Mouse (Mus musculus) intestine, embryonic 14.5 days (tissue): ENCODE results near the gene 4930503B20Rik. TPM values are rescaled to one million over a fixed set of nuclear protein-coding genes. Genes with fewer than 3 reads are reported as not detected.

Source experiments
- ATAC-seq: fragments of 200-750 bp; cut with Nextera tagmentation; replicated peaks from 2 replicates; pipeline ENCODE4 v1.8.0; 2017; ENCODE audit warnings: low read depth, moderate number of reproducible peaks, moderate TSS enrichment, moderate library complexity; ENCODE audit not compliant: low FRiP score, low TSS enrichment
- DNase-seq: peaks from one replicate; pipeline ENCODE4 v3.0.0-alpha.2; 2018; ENCODE audit warnings: low spot score
- H3K27ac ChIP-seq: fragments of 300-500 bp; sonication (generic); 2 replicates; pipeline ENCODE4 v1.5.1; 2014; ENCODE audit warnings: low read depth, mild to moderate bottlenecking, control low read depth
- H3K27me3 ChIP-seq: fragments of 300-500 bp; sonication (generic); replicated peaks from 2 replicates; pipeline ENCODE4 v1.6.1; 2014; ENCODE audit warnings: low read length, control low read depth; ENCODE audit not compliant: control insufficient read depth, insufficient read depth
- H3K36me3 ChIP-seq: fragments of 300-500 bp; sonication (generic); 2 replicates; pipeline ENCODE4 v1.6.1; 2014; ENCODE audit warnings: low read length, control low read depth; ENCODE audit not compliant: control insufficient read depth, insufficient read depth
- H3K4me1 ChIP-seq: fragments of 300-500 bp; sonication (generic); replicated peaks from 2 replicates; pipeline ENCODE4 v1.6.1; 2014; ENCODE audit warnings: low read length, control low read depth, mixed read lengths; ENCODE audit not compliant: control insufficient read depth, insufficient read depth
- H3K4me2 ChIP-seq: fragments of 300-500 bp; sonication (generic); 2 replicates; pipeline ENCODE4 v1.6.1; 2014; ENCODE audit warnings: low read length
- H3K4me3 ChIP-seq: fragments of 300-500 bp; sonication (generic); 2 replicates; pipeline ENCODE4 v1.5.1; 2014; ENCODE audit warnings: low read depth, low read length, control low read depth, mixed read lengths
- H3K9ac ChIP-seq: fragments of 300-500 bp; sonication (generic); 2 replicates; pipeline ENCODE4 v1.6.1; 2014; ENCODE audit warnings: mild to moderate bottlenecking, low read length
- H3K9me3 ChIP-seq: fragments of 300-500 bp; sonication (generic); 2 replicates; pipeline ENCODE4 v1.6.1; 2016; ENCODE audit warnings: low read length, control low read depth; ENCODE audit not compliant: control insufficient read depth
- WGBS: fragments of 180-500 bp; shearing (Covaris S2); extraction: QIAGEN DNeasy Blood & Tissue Kit; methylation state at CpG from one replicate; pipeline ENCODE4 v1.1.7; 2014; 5-methylcytosine and 5-hydroxymethylcytosine counted together
- polyA plus RNA-seq: library from polyadenylated mRNA; unstranded; fragments of >200 nt; fragmentation: Nextera tagmentation; extraction: Ambion mirVana; gene quantifications from 2 replicates; pipeline ENCODE4 v1.2.1, GENCODE M21; 2014

4930503B20Rik gene
- polyA plus RNA-seq, 1 experiment from 2014 or later, result not detected

- no peaks in the 10 kb centered on the region for H3K27me3 ChIP-seq
- H3K9ac ChIP-seq, result no peak overlapping the region
- H3K36me3 ChIP-seq, result no peaks in the 10 kb centered on the region
- H3K4me3 ChIP-seq, result no peak overlapping the region
- ATAC-seq (no peak), DNase-seq (no peak)
- no peaks in the 10 kb centered on the region for H3K9me3 ChIP-seq
- H3K27ac ChIP-seq, result no peak overlapping the region
- H3K4me2 ChIP-seq, result no peak overlapping the region
- H3K4me1 ChIP-seq, result no peaks in the 10 kb centered on the region
- 46% methylated on average over 4 of the region's 4 CpGs for WGBS
These were observed 9.2 kb downstream of the 4930503B20Rik start for GRCm38 (mm10) chr3:146641818-146642427.

DNA sequence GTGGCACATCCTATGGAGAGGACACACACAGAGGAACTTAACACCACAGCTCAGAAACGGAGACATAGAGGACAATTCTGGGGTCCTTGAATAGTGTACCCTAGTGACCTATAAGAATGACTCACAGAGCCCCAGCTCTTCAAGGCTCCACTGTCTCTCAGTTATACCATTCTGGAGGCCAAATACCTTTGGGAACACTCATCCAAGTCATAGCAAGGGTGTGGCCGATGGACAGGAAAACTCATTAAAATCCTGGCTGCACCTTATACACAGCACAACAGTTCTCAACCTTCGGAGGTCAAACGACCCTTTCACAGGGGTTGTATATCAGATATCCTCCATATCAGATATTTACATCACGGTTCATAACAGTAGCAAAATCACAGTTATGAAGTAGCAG is 18.6 kb downstream of the 4930503B20Rik start:
- Histone ChIP-seq H3K9me3 (no peaks in the 10 kb centered on the region), H3K4me3 (no peak overlapping the region), H3K4me1 (no peaks in the 10 kb centered on the region), H3K36me3 (no peaks in the 10 kb centered on the region), H3K9ac (no peak overlapping the region), H3K27ac (no peak overlapping the region), H3K27me3 (no peaks in the 10 kb centered on the region), H3K4me2 (no peak overlapping the region)
- ATAC-seq, result no peak
- WGBS, result 85% methylated on average over 5 of the region's 5 CpGs
- DNase-seq, result no peak

- H3K9ac ChIP-seq, result no peak overlapping the region
- ATAC-seq (no peak), DNase-seq (no peak)
- H3K27ac ChIP-seq, result no peak overlapping the region
- no peak overlapping the region for H3K4me2 ChIP-seq
- H3K27me3 ChIP-seq, result no peaks in the 10 kb centered on the region
- 78% methylated on average over 8 of the region's 8 CpGs for WGBS
- no peaks in the 10 kb centered on the region for H3K4me1 ChIP-seq
- H3K4me3 ChIP-seq, result no peak overlapping the region
- no peaks in the 10 kb centered on the region for H3K9me3 ChIP-seq
- H3K36me3 ChIP-seq, result no peaks in the 10 kb centered on the region
These were observed 22.7 kb downstream of the 4930503B20Rik start for GRCm38 (mm10) chr3:146628227-146628982.

DNA sequence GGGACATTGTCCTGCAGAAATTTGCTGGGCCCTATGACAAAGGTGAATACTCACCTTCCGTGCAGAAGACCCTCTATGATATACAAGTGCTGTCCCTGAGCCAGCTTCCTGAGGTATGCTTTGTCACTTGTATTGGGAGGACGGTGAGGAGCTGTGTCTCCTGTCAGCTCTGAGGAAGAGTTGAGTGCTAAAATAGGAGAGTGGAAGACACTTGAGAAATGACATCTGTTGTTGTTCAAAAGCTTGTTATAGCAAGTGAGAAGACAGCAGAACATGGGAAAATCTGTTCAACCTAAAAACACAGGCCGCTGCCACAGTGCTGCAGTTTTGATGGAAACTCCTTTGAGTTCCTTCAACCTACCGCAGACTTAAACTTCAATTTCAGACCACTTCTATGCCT is 25.4 kb downstream of the 4930503B20Rik start:
- Histone ChIP-seq H3K9me3 (no peaks in the 10 kb centered on the region), H3K4me3 (no peak overlapping the region), H3K4me2 (no peak overlapping the region), H3K4me1 (no peaks in the 10 kb centered on the region), H3K36me3 (no peaks in the 10 kb centered on the region), H3K27me3 (no peaks in the 10 kb centered on the region), H3K27ac (no peak overlapping the region), H3K9ac (no peak overlapping the region)
- ATAC-seq (no peak), DNase-seq (no peak)
- 77% methylated on average over 4 of the region's 4 CpGs for WGBS

GRCm38 (mm10) chr3:146621966-146622365 is 29.2 kb downstream of the 4930503B20Rik start:
- Histone ChIP-seq H3K4me1 (no peaks in the 10 kb centered on the region), H3K9me3 (no peaks in the 10 kb centered on the region), H3K27me3 (no peaks in the 10 kb centered on the region), H3K4me2 (no peak overlapping the region), H3K4me3 (no peak overlapping the region), H3K27ac (no peak overlapping the region), H3K9ac (no peak overlapping the region), H3K36me3 (no peaks in the 10 kb centered on the region)
- WGBS, result 88% methylated on average over 11 of the region's 11 CpGs
- ATAC-seq (no peak), DNase-seq (no peak)

GRCm38 (mm10) chr3:146620555-146621249 is 30.4 kb downstream of the 4930503B20Rik start:
- no peak overlapping the region for H3K9ac ChIP-seq
- H3K4me1 ChIP-seq, result no peaks in the 10 kb centered on the region
- H3K36me3 ChIP-seq, result no peaks in the 10 kb centered on the region
- DNase-seq (no peak), ATAC-seq (no peak)
- no peaks in the 10 kb centered on the region for H3K9me3 ChIP-seq
- no peak overlapping the region for H3K27ac ChIP-seq
- H3K4me2 ChIP-seq, result no peak overlapping the region
- H3K4me3 ChIP-seq, result no peak overlapping the region
- WGBS, result 84% methylated on average over 14 of the region's 14 CpGs
- H3K27me3 ChIP-seq, result no peaks in the 10 kb centered on the region

GRCm38 (mm10) chr3:146620101-146620500 is 31.0 kb downstream of the 4930503B20Rik start:
- H3K27ac ChIP-seq, result no peak overlapping the region
- no peaks in the 10 kb centered on the region for H3K36me3 ChIP-seq
- no peak for ATAC-seq
- no peaks in the 10 kb centered on the region for H3K27me3 ChIP-seq
- H3K4me2 ChIP-seq, result no peak overlapping the region
- 84% methylated on average over 10 of the region's 10 CpGs for WGBS
- no peaks in the 10 kb centered on the region for H3K4me1 ChIP-seq
- DNase-seq, result no peak
- no peaks in the 10 kb centered on the region for H3K9me3 ChIP-seq
- H3K4me3 ChIP-seq, result no peak overlapping the region
- no peak overlapping the region for H3K9ac ChIP-seq

DNA sequence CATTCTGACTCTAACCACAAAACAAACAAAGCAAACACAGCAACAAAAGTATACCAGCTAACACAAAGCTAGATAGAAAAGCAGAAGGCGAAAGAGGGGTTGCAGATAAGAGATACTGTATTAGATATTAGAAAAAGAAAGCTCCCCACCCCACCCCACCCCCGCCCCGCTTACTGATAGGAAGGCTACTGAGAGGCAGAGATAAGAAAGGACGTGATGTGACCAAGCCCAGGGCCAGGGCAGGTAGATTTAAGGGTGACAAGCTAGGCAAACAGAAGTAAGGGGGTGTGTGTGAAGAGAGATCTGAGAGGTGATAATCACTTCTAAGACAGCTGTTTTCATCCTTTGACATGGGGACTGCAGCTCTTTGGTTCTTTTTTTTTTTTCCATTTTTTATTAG is 32.8 kb downstream of the 4930503B20Rik start:
- Histone ChIP-seq H3K27me3 (no peaks in the 10 kb centered on the region), H3K9me3 (no peaks in the 10 kb centered on the region), H3K4me1 (no peaks in the 10 kb centered on the region), H3K36me3 (no peaks in the 10 kb centered on the region), H3K9ac (no peak overlapping the region), H3K27ac (no peak overlapping the region), H3K4me2 (no peak overlapping the region), H3K4me3 (no peak overlapping the region)
- no peak for ATAC-seq
- DNase-seq, result no peak
- 62% methylated on average over 4 of the region's 4 CpGs for WGBS
